Mouse (Mus musculus) heart, embryonic 16.5 days (tissue): ENCODE data around the gene Fbxo30. TPM values are rescaled to one million over a fixed set of nuclear protein-coding genes. Genes with fewer than 3 reads are reported as not detected.
"Not testable (repeated sequence)": the region's sequence is repeated elsewhere in the genome, so short reads cannot be mapped to it uniquely, and the experiment has no call there.

Experiments used
- ATAC-seq: fragments of 200-750 bp; cut with Nextera tagmentation; replicated peaks from 2 replicates; pipeline ENCODE4 v1.8.0; 2017; ENCODE audit warnings: moderate number of reproducible peaks; ENCODE audit not compliant: insufficient read depth, low FRiP score; ENCODE audit errors: extremely low read depth
- H3K27ac ChIP-seq: fragments of 300-500 bp; sonication (generic); 2 replicates; pipeline ENCODE4 v1.5.1; 2014; ENCODE audit warnings: mild to moderate bottlenecking, low read length, control low read depth, moderate library complexity
- H3K27me3 ChIP-seq: fragments of 300-500 bp; sonication (generic); 2 replicates; pipeline ENCODE4 v1.6.1; 2014; ENCODE audit warnings: low read length, mixed read lengths; ENCODE audit not compliant: control insufficient read depth, insufficient read depth
- H3K36me3 ChIP-seq: fragments of 300-500 bp; sonication (generic); 2 replicates; pipeline ENCODE4 v1.6.1; 2014; ENCODE audit not compliant: control insufficient read depth, insufficient read depth
- H3K4me1 ChIP-seq: fragments of 300-500 bp; sonication (generic); 2 replicates; pipeline ENCODE4 v1.6.1; 2014; ENCODE audit warnings: low read length, mixed read lengths; ENCODE audit not compliant: control insufficient read depth, insufficient read depth
- H3K4me2 ChIP-seq: fragments of 300-500 bp; sonication (generic); 2 replicates; pipeline ENCODE4 v1.6.1; 2014; ENCODE audit warnings: low read depth, mild to moderate bottlenecking, control low read depth, low read length
- H3K4me3 ChIP-seq: fragments of 300-500 bp; sonication (generic); 2 replicates; pipeline ENCODE4 v1.5.1; 2014; ENCODE audit warnings: mild to moderate bottlenecking, control low read depth, low read length
- H3K9ac ChIP-seq: fragments of 300-500 bp; sonication (generic); 2 replicates; pipeline ENCODE4 v1.6.1; 2014; ENCODE audit warnings: low read length, control low read depth
- H3K9me3 ChIP-seq: fragments of 300-500 bp; sonication (generic); replicated peaks from 2 replicates; pipeline ENCODE4 v1.6.1; 2016; ENCODE audit warnings: low read length; ENCODE audit not compliant: control insufficient read depth
- WGBS: fragments of 180-500 bp; shearing (Covaris S2); extraction: QIAGEN DNeasy Blood & Tissue Kit; methylation state at CpG from one replicate; pipeline ENCODE4 v1.1.7; 2014; 5-methylcytosine and 5-hydroxymethylcytosine counted together
- polyA plus RNA-seq: library from polyadenylated mRNA; unstranded; fragments of >200 nt; fragmentation: Nextera tagmentation; extraction: Ambion mirVana; gene quantifications from 2 replicates; pipeline ENCODE4 v1.2.1, GENCODE M21; 2015

Fbxo30 gene
- polyA plus RNA-seq, 1 experiment from 2014 or later, result 32.6 TPM

GRCm38 (mm10) chr10:11310481-11310880 lies 29.4 kb downstream of the Fbxo30 start:
- ATAC-seq, result no peak
- no peaks in the 10 kb centered on the region for H3K36me3 ChIP-seq
- no peaks in the 10 kb centered on the region for H3K4me1 ChIP-seq
- H3K27ac ChIP-seq, result no peak overlapping the region
- H3K4me2 ChIP-seq, result no peak overlapping the region
- H3K27me3 ChIP-seq, result no peaks in the 10 kb centered on the region
- H3K9me3 ChIP-seq, result no peaks in the 10 kb centered on the region
- no peak overlapping the region for H3K9ac ChIP-seq
- no peak overlapping the region for H3K4me3 ChIP-seq

DNA sequence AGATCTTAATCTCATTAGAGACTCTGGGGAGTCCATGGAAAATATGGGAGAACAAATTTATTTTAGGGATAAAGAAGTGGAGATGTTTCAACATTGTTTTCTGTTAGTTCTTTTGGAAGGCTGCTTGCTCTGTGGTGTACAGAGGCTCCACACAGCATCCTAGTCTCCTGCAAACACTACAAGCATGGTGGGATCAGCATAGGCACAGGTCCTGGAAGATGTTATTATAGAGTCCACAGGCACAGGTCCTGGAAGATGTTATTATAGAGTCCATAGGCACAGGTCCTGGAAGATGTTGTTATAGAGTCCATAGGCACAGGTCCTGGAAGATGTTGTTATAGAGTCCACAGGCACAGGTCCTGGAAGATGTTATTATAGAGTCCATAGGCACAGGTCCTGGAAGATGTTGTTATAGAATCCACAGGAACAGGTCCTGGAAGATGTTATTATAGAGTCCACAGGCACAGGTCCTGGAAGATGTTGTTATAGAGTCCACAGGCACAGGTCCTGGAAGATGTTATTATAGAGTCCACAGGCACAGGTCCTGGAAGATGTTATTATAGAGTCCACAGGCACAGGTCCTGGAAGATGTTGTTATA lies 36.8 kb downstream of the Fbxo30 start:
- H3K4me3 ChIP-seq, H3K4me1 ChIP-seq, H3K27me3 ChIP-seq, H3K36me3 ChIP-seq, ATAC-seq, H3K9me3 ChIP-seq, H3K9ac ChIP-seq, H3K4me2 ChIP-seq, H3K27ac ChIP-seq: not testable (repeated sequence)

GRCm38 (mm10) chr10:11319446-11319970 lies 38.4 kb downstream of the Fbxo30 start:
- WGBS, result 77% methylated on average over 1 of the region's 1 CpGs
- no peak for ATAC-seq
- no peak overlapping the region for H3K27ac ChIP-seq
- no peaks in the 10 kb centered on the region for H3K9me3 ChIP-seq
- no peaks in the 10 kb centered on the region for H3K27me3 ChIP-seq
- no peaks in the 10 kb centered on the region for H3K4me1 ChIP-seq
- no peak overlapping the region for H3K4me2 ChIP-seq
- no peaks in the 10 kb centered on the region for H3K36me3 ChIP-seq
- no peak overlapping the region for H3K4me3 ChIP-seq
- H3K9ac ChIP-seq, result no peak overlapping the region

DNA sequence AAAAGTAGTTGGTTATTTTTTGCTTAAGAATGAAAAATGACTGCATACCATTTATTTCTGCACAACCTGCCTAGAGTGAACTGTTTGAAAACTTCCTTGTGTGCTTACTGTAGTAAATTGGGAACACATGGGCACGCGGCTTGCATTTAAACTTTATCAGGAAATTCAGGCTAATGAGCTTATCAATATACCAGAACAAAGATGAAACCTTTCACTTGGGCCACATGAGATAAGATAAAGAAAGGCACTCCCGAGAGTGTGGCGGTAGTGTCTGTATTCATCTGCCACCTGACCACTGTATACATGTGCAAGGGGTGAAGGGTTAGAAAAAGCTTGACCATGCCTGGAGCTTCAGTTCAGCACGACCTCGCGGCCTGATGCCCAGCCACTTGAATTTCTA lies 41.2 kb downstream of the Fbxo30 start:
- Histone ChIP-seq H3K4me2 (no peak overlapping the region), H3K27me3 (no peaks in the 10 kb centered on the region), H3K36me3 (no peaks in the 10 kb centered on the region), H3K4me1 (no peaks in the 10 kb centered on the region), H3K9me3 (no peaks in the 10 kb centered on the region), H3K4me3 (no peak overlapping the region), H3K27ac (no peak overlapping the region), H3K9ac (no peak overlapping the region)
- 52% methylated on average over 7 of the region's 7 CpGs for WGBS
- no peak for ATAC-seq

- Histone ChIP-seq H3K4me3 (no peak overlapping the region), H3K4me2 (no peak overlapping the region), H3K9ac (no peak overlapping the region), H3K27ac (no peak overlapping the region), H3K9me3 (no peaks in the 10 kb centered on the region), H3K4me1 (no peaks in the 10 kb centered on the region), H3K36me3 (no peaks in the 10 kb centered on the region), H3K27me3 (no peaks in the 10 kb centered on the region)
- 73% methylated on average over 4 of the region's 4 CpGs for WGBS
- ATAC-seq, result no peak
Measured at GRCm38 (mm10) chr10:11323202-11323898, 42.2 kb downstream of the Fbxo30 start.

GRCm38 (mm10) chr10:11326526-11326925 lies 45.4 kb downstream of the Fbxo30 start:
- Histone ChIP-seq H3K27me3 (no peaks in the 10 kb centered on the region), H3K36me3 (no peaks in the 10 kb centered on the region), H3K4me2 (no peak overlapping the region), H3K9ac (no peak overlapping the region), H3K27ac (no peak overlapping the region), H3K4me1 (no peaks in the 10 kb centered on the region), H3K9me3 (no peaks in the 10 kb centered on the region), H3K4me3 (no peak overlapping the region)
- ATAC-seq, result no peak
- WGBS, result 86% methylated on average over 3 of the region's 3 CpGs

DNA sequence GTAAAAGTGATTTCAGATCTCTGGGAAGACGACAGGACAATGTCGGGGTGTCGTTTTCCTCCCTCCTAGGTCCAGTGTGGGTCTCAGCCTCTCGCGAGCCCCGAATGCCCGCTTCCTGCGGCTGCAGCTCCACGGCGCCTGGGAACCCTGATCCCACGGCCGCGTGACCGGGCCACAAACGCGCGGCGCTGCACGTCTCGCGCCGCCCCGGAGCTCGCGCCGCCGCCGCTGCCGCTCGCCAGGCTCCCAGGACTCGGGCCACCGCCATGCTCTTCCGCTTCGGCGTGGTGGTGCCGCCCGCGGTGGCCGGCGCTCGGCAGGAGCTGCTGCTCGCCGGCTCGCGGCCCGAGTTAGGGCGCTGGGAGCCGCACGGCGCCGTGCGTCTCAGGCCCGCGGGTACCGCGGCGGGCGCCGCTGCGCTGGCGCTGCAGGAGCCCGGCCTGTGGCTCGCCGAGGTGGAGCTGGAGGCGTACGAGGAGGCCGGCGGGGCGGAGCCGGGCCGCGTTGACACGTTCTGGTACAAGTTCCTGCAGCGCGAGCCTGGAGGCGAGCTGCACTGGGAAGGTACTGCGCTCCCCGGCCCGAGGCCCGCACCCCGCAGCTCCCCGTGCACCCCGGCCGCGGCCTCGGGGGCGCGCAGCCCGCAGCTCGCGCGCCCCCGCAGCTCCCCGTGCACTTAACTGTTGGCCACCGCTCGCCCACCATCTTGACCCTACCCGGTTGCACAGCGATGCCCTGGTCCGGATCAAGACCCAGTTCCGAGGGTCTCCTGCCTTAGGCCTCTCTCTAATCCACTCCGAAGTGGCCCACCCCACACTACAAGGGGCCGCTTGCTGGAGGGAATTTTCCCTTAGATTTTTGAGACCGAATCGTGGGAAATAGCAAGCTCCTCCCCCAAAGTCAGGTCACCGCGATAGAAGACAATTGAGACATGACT lies 62.3 kb downstream of the Fbxo30 start, which contains the start of gene Epm2a:
Gene Epm2a, plus strand, starts transcription at position 200 of the 937 bp plus-strand sequence.
- peak within 1 kb of the TSS; percentile 79 for H3K4me2 ChIP-seq
- ATAC-seq, result peak; percentile 97

GRCm38 (mm10) chr10:11344536-11345468 lies 63.7 kb downstream of the Fbxo30 start:
- 76% methylated on average over 18 of the region's 18 CpGs for WGBS
- ATAC-seq, result no peak
- Histone ChIP-seq H3K4me1 (0 out of 2 replicates have a peak, but pooled peaks cover 3% of the 10 kb centered on the region), H3K9me3 (no peaks in the 10 kb centered on the region), H3K4me2 (peak overlapping the region; percentile 15; the same call in 1 of the 2 replicates), H3K27me3 (no peaks in the 10 kb centered on the region), H3K36me3 (no peaks in the 10 kb centered on the region), H3K27ac (no peak overlapping the region), H3K9ac (no peak overlapping the region), H3K4me3 (no peak overlapping the region)

More for the DNA sequence above, 62.3 kb downstream of the Fbxo30 start, which contains the start of gene Epm2a:
- Histone ChIP-seq H3K27ac (peak within 1 kb of the TSS; percentile 99), H3K9ac (peak within 1 kb of the TSS; percentile 94), H3K36me3 (no peaks in the 10 kb centered on the region), H3K4me1 (0 out of 2 replicates have a peak, but pooled peaks cover 3% of the 10 kb centered on the region), H3K4me3 (peak within 1 kb of the TSS; percentile 85), H3K9me3 (no peaks in the 10 kb centered on the region), H3K27me3 (no peaks in the 10 kb centered on the region)
- WGBS, result under 1% methylated on average over 102 of the region's 106 CpGs
